Mouse (Mus musculus) spleen, adult 2 months (tissue): ENCODE data around the gene Lhx2.

Experiments
- CTCF ChIP-seq: fragments of 200-500 bp; IDR thresholded peaks from 2 replicates; pipeline ENCODE4 v1.5.1; 2011; ENCODE audit warnings: mild to moderate bottlenecking, inconsistent platforms; ENCODE audit not compliant: insufficient read depth, insufficient read length, insufficient replicate concordance; ENCODE audit errors: extremely low read depth
- POLR2A ChIP-seq: fragments of 200-500 bp; IDR thresholded peaks from 2 replicates; pipeline ENCODE4 v1.6.1; 2011; ENCODE audit warnings: low read depth, low read length, inconsistent platforms

DNA sequence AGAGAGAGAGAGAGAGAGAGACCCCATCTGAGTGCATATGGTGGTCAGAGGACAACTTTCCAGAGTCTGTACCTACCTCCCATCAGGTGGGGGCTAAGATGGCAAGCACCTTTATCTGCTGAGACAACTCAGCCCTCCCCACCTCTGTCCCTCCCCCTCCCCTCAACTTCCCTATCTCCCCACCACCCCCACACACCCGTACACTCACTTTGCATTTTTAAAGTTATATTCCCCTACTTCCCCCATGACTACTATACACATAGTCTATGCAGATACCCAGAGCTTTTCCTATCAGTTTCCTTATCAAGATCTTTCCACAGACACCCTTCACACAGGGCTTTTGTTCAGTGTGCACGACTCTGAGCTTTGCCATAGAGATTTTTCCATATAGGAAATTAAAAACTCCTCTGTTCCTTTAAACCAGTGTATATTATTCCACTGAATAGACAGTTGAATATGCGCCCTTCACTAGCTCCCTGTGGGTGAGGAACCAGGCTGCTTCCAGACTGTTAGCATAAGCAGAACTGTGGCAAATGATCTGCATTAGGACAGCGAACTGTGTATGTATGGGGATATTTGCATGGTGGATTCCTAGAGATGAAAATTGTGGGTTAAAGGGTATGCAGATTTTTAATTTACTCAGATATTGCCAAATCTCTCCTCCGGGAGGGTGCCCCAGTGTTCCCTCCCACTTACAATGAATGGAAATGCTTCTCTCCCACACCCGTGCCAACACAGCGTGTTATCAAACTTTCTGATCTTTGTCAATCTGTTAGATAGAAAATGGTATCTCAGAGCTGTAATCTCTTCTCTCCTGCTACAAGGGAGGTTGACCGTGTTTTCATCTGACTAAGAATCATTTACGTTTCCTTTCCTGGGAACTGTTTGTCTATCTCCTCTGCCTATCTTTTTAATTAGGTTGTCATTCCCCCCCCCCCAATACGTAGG is 41.3 kb downstream of the Lhx2 start:
- no peak for TF ChIP-seq POLR2A
- TF ChIP-seq CTCF = no peak
